Mouse (Mus musculus) lung, embryonic 16.5 days (tissue): Measurements from ENCODE around the gene Cic. TPM values are rescaled to one million over a fixed set of nuclear protein-coding genes. Genes with fewer than 3 reads are reported as not detected.

ENCODE experiments used
- ATAC-seq: fragments of 200-750 bp; cut with Nextera tagmentation; 2 replicates; pipeline ENCODE4 v1.8.0; 2017; ENCODE audit warnings: low read depth, mild to moderate bottlenecking, moderate library complexity
- H3K27ac ChIP-seq: fragments of 300-500 bp; sonication (generic); 2 replicates; pipeline ENCODE4 v1.5.1; 2014; ENCODE audit warnings: mild to moderate bottlenecking, control low read depth, low read length
- H3K27me3 ChIP-seq: fragments of 300-500 bp; sonication (generic); 2 replicates; pipeline ENCODE4 v1.6.1; 2014; ENCODE audit warnings: low read depth, low read length, mixed read lengths; ENCODE audit not compliant: control insufficient read depth, insufficient read depth
- H3K36me3 ChIP-seq: fragments of 300-500 bp; sonication (generic); 2 replicates; pipeline ENCODE4 v1.6.1; 2014; ENCODE audit warnings: low read length; ENCODE audit not compliant: control insufficient read depth, insufficient read depth
- H3K4me1 ChIP-seq: fragments of 300-500 bp; sonication (generic); replicated peaks from 2 replicates; pipeline ENCODE4 v1.6.1; 2014; ENCODE audit warnings: low read length, mixed read lengths; ENCODE audit not compliant: control insufficient read depth, insufficient read depth
- H3K4me2 ChIP-seq: fragments of 300-500 bp; sonication (generic); 2 replicates; pipeline ENCODE4 v1.6.1; 2014; ENCODE audit warnings: low read depth, low read length, control low read depth
- H3K4me3 ChIP-seq: fragments of 300-500 bp; sonication (generic); 2 replicates; pipeline ENCODE4 v1.5.1; 2014; ENCODE audit warnings: mild to moderate bottlenecking, low read length, control low read depth
- H3K9ac ChIP-seq: fragments of 300-500 bp; sonication (generic); 2 replicates; pipeline ENCODE4 v1.6.1; 2014; ENCODE audit warnings: low read length, control low read depth
- H3K9me3 ChIP-seq: fragments of 300-500 bp; sonication (generic); 2 replicates; pipeline ENCODE4 v1.6.1; 2016; ENCODE audit warnings: low read length; ENCODE audit not compliant: control insufficient read depth
- WGBS: fragments of 180-500 bp; shearing (Covaris S2); extraction: QIAGEN DNeasy Blood & Tissue Kit; methylation state at CpG from one replicate; pipeline ENCODE4 v1.1.7; 2014; 5-methylcytosine and 5-hydroxymethylcytosine counted together
- polyA plus RNA-seq: library from polyadenylated mRNA; unstranded; fragments of >200 nt; fragmentation: Nextera tagmentation; extraction: Ambion mirVana; gene quantifications from 2 replicates; pipeline ENCODE4 v1.2.1, GENCODE M21; 2015

Gene Cic
- polyA plus RNA-seq, 1 experiment from 2014 or later: 23.5 TPM

GRCm38 (mm10) chr7:25294960-25295722 is 27.6 kb downstream of the Cic start:
- Histone ChIP-seq H3K27ac (no peak overlapping the region), H3K4me3 (no peak overlapping the region), H3K9me3 (no peaks in the 10 kb centered on the region), H3K4me2 (no peak overlapping the region), H3K36me3 (peaks cover 39% of the 10 kb centered on the region), H3K9ac (no peak overlapping the region), H3K27me3 (no peaks in the 10 kb centered on the region), H3K4me1 (peaks cover 12% of the 10 kb centered on the region)
- WGBS: 89% methylated on average over 12 of the region's 12 CpGs
- no peak for ATAC-seq

- no peaks in the 10 kb centered on the region for H3K9me3 ChIP-seq
- H3K36me3 ChIP-seq: peaks cover 22% of the 10 kb centered on the region
- H3K9ac ChIP-seq: peak overlapping the region; percentile 89
- no peaks in the 10 kb centered on the region for H3K27me3 ChIP-seq
- ATAC-seq: peak; percentile 49
- H3K4me2 ChIP-seq: peak overlapping the region; percentile 91
- peaks cover 12% of the 10 kb centered on the region for H3K4me1 ChIP-seq
- under 1% methylated on average over 21 of the region's 21 CpGs for WGBS
- H3K4me3 ChIP-seq: peak overlapping the region; percentile 89
- H3K27ac ChIP-seq: peak overlapping the region; percentile 97
These were observed 29.5 kb downstream of the Cic start for GRCm38 (mm10) chr7:25296945-25297453.

DNA sequence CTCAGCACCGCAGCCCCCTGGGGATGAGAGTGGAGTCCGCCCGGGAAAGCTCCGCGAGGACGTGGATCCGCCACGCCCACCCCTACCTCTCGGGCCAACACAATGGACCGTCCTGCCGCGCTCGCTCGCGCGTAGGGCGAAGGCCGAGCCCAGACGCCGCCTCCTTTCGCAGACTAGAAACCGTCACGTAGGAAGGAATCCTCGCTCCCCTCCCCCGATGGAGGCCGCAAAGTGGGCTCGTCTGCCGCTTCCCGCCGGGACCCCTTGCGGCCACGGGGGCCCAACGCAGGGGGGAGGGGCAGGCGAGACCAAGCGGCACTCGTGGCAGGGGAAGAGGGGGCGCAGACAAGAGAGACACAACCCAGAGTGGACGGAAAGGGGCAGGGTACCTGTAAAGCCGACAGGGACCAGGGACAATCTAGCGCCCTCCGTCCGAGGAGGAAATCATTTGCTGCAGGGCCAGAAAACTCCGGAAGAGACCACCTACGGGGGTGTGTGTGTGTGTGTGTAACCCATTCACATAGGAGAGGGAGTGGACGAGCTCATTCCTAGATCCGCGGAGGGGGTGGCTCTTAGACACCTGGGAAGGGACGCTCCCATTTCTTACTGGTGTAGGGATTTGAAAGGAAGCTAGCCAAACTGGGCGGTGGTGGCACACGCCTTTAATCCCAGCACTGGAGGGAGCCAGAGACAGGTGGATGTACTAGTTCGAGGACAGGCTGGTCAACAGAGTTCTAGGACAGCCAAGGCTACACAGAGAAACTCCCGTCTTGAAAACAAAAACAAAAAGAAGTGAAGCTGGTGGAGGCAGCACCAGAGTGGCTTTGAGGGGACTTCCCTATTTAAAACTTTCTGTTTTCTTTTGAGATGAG is 30.2 kb downstream of the Cic start, which contains the start of gene Pafah1b3:
Gene Pafah1b3, minus strand, starts transcription at position 533 of the 872 bp plus-strand sequence.
- Histone ChIP-seq H3K9me3 (no peaks in the 10 kb centered on the region), H3K9ac (peak within 1 kb of the TSS; percentile 89), H3K36me3 (peaks cover 16% of the 10 kb centered on the region), H3K4me1 (peaks cover 12% of the 10 kb centered on the region), H3K4me3 (peak within 1 kb of the TSS; percentile 89), H3K27ac (peak within 1 kb of the TSS; percentile 97), H3K27me3 (no peaks in the 10 kb centered on the region), H3K4me2 (peak within 1 kb of the TSS; percentile 91)
- under 1% methylated on average over 49 of the region's 52 CpGs for WGBS
- peak; percentile 93 for ATAC-seq

DNA sequence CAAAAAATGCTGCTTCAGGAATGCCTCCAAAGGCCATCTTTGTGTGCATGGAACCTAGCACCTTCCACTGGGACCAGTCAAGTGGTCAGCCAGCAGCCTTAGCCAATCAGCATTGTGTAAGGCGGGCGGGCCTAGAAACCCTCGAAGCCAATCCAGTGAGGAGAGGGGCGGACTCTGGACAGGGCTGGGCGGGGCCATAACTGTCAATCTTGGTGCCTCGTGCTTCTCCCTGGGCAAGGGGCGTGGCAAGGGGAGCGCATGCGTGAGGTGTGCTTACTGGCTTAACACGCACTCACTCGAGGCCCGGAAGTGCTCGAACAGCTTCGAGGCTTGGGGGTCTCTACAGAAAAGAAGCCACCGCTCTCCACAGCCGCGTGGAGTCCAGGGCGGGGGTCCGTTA is 33.6 kb downstream of the Cic start, which contains the start of gene Prr19:
Gene Prr19, plus strand, starts transcription at position 349 of the 400 bp plus-strand sequence.
- Histone ChIP-seq H3K27me3 (peaks cover 1% of the 10 kb centered on the region; the same call in 1 of the 2 replicates), H3K4me3 (no peak within 1 kb of the TSS), H3K9me3 (no peaks in the 10 kb centered on the region), H3K9ac (no peak within 1 kb of the TSS), H3K27ac (no peak within 1 kb of the TSS), H3K4me1 (peaks cover 12% of the 10 kb centered on the region), H3K36me3 (no peaks in the 10 kb centered on the region), H3K4me2 (no peak within 1 kb of the TSS)
- ATAC-seq: no peak
- 61% methylated on average over 19 of the region's 19 CpGs for WGBS

DNA sequence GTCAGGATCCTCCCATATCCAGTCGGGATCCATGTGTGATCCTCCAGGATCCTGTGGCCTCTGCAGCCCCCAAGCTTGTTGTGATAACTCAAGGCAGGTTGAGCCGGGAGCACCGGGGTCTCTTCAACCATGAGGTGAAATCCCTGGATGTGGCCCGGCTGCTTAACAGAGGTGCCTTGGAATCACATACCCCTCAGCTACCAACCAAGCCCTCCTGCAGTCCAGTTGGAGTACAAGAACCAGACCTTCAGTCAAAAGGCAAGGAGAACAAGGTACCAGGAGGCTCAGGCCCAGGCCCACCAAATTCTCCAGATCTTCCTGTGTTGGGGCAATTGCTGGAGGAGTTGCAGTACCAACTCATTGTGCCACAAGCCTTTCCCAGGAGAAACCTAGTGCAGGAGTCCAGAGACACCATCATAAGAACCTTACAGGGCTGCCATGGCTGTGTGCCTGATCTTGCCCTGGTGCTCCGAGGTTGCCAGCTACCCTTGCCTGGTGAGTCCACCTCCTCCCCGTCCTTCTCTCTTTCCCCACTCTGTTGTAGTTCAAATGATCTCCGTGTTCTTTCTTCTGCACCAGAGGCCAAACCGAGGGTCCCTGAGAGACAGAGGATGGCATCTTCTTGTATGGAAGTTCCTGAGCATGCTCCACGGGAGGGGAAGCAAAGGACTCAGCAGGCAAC is 35.6 kb downstream of the Cic start:
- WGBS: 51% methylated on average over 9 of the region's 9 CpGs
- Histone ChIP-seq H3K4me3 (no peak overlapping the region), H3K4me2 (no peak overlapping the region), H3K4me1 (peaks cover 5% of the 10 kb centered on the region; the same call in 1 of the 2 replicates), H3K27me3 (peaks cover 7% of the 10 kb centered on the region), H3K9ac (no peak overlapping the region), H3K27ac (no peak overlapping the region), H3K9me3 (no peaks in the 10 kb centered on the region), H3K36me3 (no peaks in the 10 kb centered on the region)
- ATAC-seq: no peak

- Histone ChIP-seq H3K27me3 (peaks cover 10% of the 10 kb centered on the region), H3K4me1 (peaks cover 3% of the 10 kb centered on the region; the same call in 1 of the 2 replicates), H3K36me3 (no peaks in the 10 kb centered on the region), H3K9me3 (no peaks in the 10 kb centered on the region), H3K9ac (no peak overlapping the region), H3K4me2 (no peak overlapping the region), H3K4me3 (no peak overlapping the region), H3K27ac (no peak overlapping the region)
- ATAC-seq: no peak
- 82% methylated on average over 3 of the region's 3 CpGs for WGBS
These were observed 36.1 kb downstream of the Cic start for GRCm38 (mm10) chr7:25303685-25304006.

DNA sequence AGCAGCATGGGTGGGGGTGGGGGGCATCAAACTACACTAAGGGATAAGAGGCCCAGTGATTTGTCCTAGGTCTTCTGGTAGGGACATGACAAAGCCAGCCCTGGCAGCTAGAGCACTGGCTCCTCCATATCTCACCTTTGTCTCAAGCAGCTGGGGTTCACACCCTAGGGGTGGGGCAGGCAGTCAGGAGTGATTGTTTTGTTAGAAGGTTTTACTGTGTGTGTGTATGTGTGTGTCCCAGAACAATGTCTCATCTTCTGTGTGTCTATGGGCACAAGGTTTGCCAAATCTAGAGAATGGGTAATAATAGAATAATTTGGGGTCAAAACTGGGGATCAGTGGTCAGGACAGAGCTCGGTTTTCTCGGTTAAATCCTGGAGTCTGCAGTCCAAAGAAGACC is 38.0 kb downstream of the Cic start:
- Histone ChIP-seq H3K27me3 (peaks cover 11% of the 10 kb centered on the region), H3K4me3 (no peak overlapping the region; the same call in 1 of the 2 replicates), H3K27ac (no peak overlapping the region), H3K9ac (no peak overlapping the region), H3K36me3 (no peaks in the 10 kb centered on the region), H3K9me3 (no peaks in the 10 kb centered on the region), H3K4me1 (peaks cover 3% of the 10 kb centered on the region; the same call in 1 of the 2 replicates), H3K4me2 (peak overlapping the region; percentile 93)
- WGBS: 0% methylated on average over 2 of the region's 2 CpGs
- no peak for ATAC-seq

DNA sequence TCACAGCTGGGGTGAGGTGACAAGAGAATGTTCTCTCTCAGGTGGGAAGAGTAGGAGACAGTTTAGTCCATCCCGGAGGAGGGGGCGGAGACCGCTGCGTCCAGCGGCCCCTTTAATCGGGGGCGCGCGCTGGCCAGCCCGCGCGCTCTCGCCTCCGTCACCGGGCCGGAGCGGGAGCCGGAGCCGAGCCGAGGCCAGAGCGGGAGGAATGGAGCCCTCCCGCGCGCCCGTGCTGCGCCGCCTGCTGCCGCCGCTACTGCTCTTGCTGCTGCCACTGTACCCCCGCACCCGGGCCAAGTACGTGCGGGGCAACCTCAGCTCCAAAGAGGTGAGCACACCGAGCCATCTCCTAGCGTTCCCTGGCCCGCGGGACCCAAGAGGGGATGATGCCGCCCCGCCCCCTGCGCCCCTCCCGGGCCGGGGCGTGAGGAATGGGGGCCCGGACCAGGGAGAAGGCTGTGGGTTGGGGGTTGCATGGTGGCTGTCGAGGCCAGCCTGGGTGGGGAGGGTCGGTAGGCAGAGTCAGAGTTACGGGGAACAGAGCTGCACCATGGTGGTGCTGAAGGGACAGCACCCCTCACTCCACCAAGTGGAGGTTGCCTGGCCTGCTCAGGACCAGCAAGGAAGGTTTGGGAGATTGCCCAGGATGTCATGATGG is 38.6 kb downstream of the Cic start, which contains the start of gene Tmem145:
Gene Tmem145, plus strand, starts transcription at position 151 of the 658 bp plus-strand sequence.
- ATAC-seq: peak; percentile 77
- H3K9me3 ChIP-seq: no peaks in the 10 kb centered on the region
- WGBS: under 1% methylated on average over 46 of the region's 47 CpGs
- H3K4me3 ChIP-seq: peak within 1 kb of the TSS; percentile 54
- peak within 1 kb of the TSS; percentile 93 for H3K4me2 ChIP-seq
- no peaks in the 10 kb centered on the region for H3K36me3 ChIP-seq
- H3K27me3 ChIP-seq: peaks cover 11% of the 10 kb centered on the region
- H3K27ac ChIP-seq: no peak within 1 kb of the TSS
- H3K4me1 ChIP-seq: peaks cover 3% of the 10 kb centered on the region; the same call in 1 of the 2 replicates
- no peak within 1 kb of the TSS for H3K9ac ChIP-seq
